Mouse (Mus musculus) small intestine, adult 2 months (tissue): ENCODE data around the gene Tcf7. TPM values are rescaled to one million over a fixed set of nuclear protein-coding genes. Genes with fewer than 3 reads are reported as not detected.

Source experiments
- H3K27ac ChIP-seq: fragments of 200-500 bp; 2 replicates; pipeline ENCODE4 v1.5.1; 2012; ENCODE audit warnings: low read depth, low read length, control low read depth, inconsistent platforms; ENCODE audit not compliant: insufficient read depth
- H3K27me3 ChIP-seq: fragments of 200-500 bp; 2 replicates; pipeline ENCODE4 v1.6.1; 2012; ENCODE audit warnings: mild to moderate bottlenecking, moderate library complexity, low read length, inconsistent platforms; ENCODE audit not compliant: control insufficient read depth, insufficient read depth
- H3K36me3 ChIP-seq: fragments of 200-500 bp; 2 replicates; pipeline ENCODE4 v1.6.1; 2012; ENCODE audit warnings: mild to moderate bottlenecking, low read length, control low read depth, inconsistent platforms; ENCODE audit not compliant: control insufficient read depth, insufficient read depth
- H3K4me1 ChIP-seq: fragments of 200-500 bp; 2 replicates; pipeline ENCODE4 v1.6.1; 2012; ENCODE audit warnings: low read length, inconsistent platforms, mixed read lengths; ENCODE audit not compliant: control insufficient read depth, insufficient read depth, insufficient read length
- H3K4me3 ChIP-seq: fragments of 200-500 bp; 2 replicates; pipeline ENCODE4 v1.5.1; 2012; ENCODE audit warnings: low read depth, mild to moderate bottlenecking, control low read depth, inconsistent platforms, low read length, moderate library complexity
- CTCF ChIP-seq: fragments of 200-500 bp; IDR thresholded peaks from 2 replicates; pipeline ENCODE4 v1.5.1; 2012; ENCODE audit warnings: low read depth, mild to moderate bottlenecking, control low read depth, inconsistent platforms, low read length, moderate library complexity, mixed read lengths; ENCODE audit not compliant: insufficient replicate concordance, insufficient read length; ENCODE audit errors: extremely low read depth
- POLR2A ChIP-seq: fragments of 200-500 bp; IDR thresholded peaks from 2 replicates; pipeline ENCODE4 v1.6.1; 2012; ENCODE audit warnings: low read depth, mild to moderate bottlenecking, control low read depth, inconsistent platforms, low read length, moderate library complexity
- WGBS: fragments of 180-500 bp; shearing (Covaris S2); methylation state at CpG from one replicate; pipeline ENCODE4 v1.1.7; 2018; 5-methylcytosine and 5-hydroxymethylcytosine counted together
- polyA plus RNA-seq: library from polyadenylated mRNA; depleted of rRNA; stranded (reverse); fragments of >200 nt; gene quantifications from 2 replicates; pipeline ENCODE4 v1.2.3, GENCODE M21; 2012

Tcf7 gene
- polyA plus RNA-seq, 1 experiment = 10.7 TPM

DNA sequence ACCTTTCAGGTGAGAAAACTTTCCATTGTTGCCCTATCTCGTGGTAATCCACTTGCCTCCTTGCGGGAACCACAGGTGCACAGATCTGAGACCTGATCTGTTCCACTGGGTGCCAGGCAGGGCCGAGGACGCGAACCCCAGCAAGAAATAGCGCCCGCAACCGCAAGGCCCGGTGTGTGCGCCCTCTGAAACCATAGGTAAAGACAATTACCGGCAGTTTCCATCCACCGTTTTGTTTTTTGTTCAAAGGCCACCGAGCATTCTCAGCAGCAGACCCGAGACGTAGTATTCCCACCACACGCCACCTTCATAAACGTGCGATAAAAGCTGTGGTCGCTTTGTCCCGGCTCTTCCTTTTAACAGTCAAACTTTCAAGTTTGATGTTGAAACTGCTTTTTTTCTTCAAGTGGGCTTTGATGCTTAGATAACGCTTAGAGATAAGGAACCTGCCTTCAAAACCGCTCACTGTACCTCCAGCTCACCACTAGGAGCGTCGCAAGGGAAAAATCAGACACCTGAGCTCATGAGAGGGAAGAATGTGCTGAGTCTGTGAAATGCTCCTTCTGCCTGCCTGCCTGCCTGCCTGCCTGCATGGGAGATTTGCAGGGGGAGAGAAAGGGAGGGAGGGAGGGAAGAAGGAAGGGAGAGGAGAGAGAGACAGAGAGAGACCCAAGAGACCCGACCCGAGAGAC lies 31.4 kb upstream of the Tcf7 start:
- H3K36me3 ChIP-seq = no peaks in the 10 kb centered on the region
- 13% methylated on average over 26 of the region's 26 CpGs for WGBS
- H3K4me1 ChIP-seq = no peaks in the 10 kb centered on the region
- H3K27me3 ChIP-seq = peaks cover 8% of the 10 kb centered on the region; the same call in 1 of the 2 replicates
- H3K4me3 ChIP-seq = no peak overlapping the region
- no peak overlapping the region for H3K27ac ChIP-seq
- TF ChIP-seq POLR2A (no peak), CTCF (no peak)

DNA sequence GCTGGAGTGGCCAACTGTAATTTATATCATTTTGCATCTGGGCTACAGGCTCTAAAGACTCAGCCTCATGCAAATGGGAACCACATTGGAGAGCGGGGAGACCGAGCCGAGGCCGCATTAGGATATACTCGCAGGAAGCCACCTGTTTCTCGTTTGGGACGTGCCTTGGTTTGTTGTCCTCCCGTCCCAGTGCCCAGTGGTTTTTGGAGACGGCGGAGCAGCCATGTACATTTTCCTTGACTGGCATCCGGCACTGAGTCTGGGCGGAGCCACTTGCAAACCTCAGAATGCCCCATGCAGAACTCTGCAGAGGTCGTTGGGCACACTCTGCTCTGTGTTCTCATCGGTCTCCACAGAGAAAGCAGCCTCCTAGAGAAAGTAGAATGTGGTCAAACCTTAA lies 27.9 kb upstream of the Tcf7 start:
- no peak overlapping the region for H3K27ac ChIP-seq
- H3K4me3 ChIP-seq = no peak overlapping the region
- H3K36me3 ChIP-seq = no peaks in the 10 kb centered on the region
- 74% methylated on average over 14 of the region's 14 CpGs for WGBS
- H3K27me3 ChIP-seq = peaks cover 8% of the 10 kb centered on the region; the same call in 1 of the 2 replicates
- TF ChIP-seq POLR2A = no peak
- no peak for TF ChIP-seq CTCF
- H3K4me1 ChIP-seq = no peaks in the 10 kb centered on the region

DNA sequence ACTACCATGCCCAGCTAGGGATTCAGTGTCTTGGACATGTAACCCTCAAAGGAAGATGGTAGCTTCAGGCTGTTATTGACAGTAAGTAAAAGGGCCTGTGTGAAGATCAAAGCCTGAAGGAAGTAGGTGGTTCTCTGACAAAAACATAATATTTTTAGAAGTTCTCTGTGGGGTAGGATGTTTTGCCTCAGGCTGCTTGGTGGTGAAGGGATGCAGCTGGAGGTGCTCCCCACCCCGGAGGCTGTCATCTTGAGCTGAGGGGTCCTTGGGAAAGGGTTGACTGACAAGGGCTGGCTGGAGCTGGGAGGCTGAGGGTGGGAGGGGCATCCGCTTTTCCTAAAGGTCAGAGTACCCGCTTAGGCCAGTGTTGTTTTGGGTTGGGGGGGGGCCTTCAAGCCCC lies 26.7 kb upstream of the Tcf7 start:
- 82% methylated on average over 3 of the region's 3 CpGs for WGBS
- no peak overlapping the region for H3K27ac ChIP-seq
- no peaks in the 10 kb centered on the region for H3K4me1 ChIP-seq

DNA sequence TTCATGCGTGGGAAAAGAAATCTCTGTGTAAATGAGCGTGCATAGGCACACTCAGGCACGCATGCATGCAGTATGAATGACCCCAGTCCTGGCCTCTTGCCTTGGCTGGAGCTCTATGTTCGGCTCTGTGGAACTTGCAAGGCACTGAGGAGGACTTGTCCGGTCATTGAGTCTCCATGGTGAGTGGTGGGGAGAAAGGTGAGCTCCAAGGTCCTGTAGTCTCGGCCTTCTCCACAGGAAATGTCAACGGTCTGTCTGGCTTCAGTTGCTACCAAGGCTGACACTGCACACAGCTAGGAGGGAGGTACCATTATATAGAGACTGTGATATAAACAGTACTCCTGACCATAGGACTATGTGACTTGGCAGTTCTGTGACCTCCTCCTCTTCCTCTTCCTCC lies 23.6 kb upstream of the Tcf7 start:
- no peaks in the 10 kb centered on the region for H3K27me3 ChIP-seq
- no peaks in the 10 kb centered on the region for H3K36me3 ChIP-seq
- 80% methylated on average over 7 of the region's 7 CpGs for WGBS
- no peak for TF ChIP-seq POLR2A
- H3K4me3 ChIP-seq = no peak overlapping the region
- no peaks in the 10 kb centered on the region for H3K4me1 ChIP-seq
- no peak overlapping the region for H3K27ac ChIP-seq

More for the DNA sequence above, 26.7 kb upstream of the Tcf7 start:
- no peaks in the 10 kb centered on the region for H3K36me3 ChIP-seq
- H3K27me3 ChIP-seq = peaks cover 6% of the 10 kb centered on the region; the same call in 1 of the 2 replicates
- TF ChIP-seq POLR2A = no peak
- H3K4me3 ChIP-seq = no peak overlapping the region

DNA sequence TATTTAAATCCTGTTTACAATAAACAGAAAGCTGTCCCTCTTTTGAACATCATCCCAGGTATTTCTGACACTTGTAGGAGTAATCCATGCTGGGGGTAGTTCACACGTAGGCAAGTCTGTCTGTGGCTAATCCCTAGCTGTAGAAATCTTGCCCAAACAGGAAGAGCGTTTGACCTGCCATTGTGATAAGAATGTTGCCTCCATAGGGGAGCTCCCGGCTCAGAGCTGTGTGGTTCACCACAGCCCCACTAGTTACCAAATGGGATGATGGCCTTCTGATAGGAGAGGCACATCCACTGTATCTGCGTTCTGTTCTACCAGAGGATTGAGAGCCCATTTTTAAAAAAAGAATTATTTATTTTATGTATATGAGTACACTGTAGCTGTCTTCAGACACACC lies 22.5 kb upstream of the Tcf7 start:
- WGBS = 42% methylated on average over 4 of the region's 4 CpGs
- H3K36me3 ChIP-seq = no peaks in the 10 kb centered on the region
- no peak overlapping the region for H3K4me3 ChIP-seq
- no peak overlapping the region for H3K27ac ChIP-seq
- H3K4me1 ChIP-seq = no peaks in the 10 kb centered on the region
- TF ChIP-seq CTCF = no peak
- no peak for TF ChIP-seq POLR2A
- no peaks in the 10 kb centered on the region for H3K27me3 ChIP-seq

DNA sequence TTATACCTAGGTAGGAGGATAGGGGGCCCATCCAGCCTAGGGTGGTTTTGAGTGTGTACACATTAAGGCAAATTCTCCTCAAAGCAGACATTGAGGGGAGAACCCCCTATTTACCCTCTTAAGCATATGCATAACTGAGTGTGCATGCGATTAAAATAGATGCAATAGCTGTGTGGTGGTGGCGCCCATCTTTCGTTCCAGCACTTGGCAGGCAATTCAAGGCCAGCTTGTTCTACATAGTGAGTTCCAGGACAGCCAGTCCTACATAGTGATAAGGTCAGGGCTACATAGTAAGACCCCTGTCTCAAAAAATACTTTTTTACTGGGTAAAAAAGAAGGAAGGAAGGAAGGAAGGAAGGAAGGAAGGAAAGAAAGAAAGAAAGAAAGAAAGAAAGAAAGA lies 19.9 kb upstream of the Tcf7 start:
- TF ChIP-seq CTCF (no peak), POLR2A (no peak)
- Histone ChIP-seq H3K27ac (no peak overlapping the region), H3K4me3 (no peak overlapping the region), H3K4me1 (no peaks in the 10 kb centered on the region), H3K36me3 (no peaks in the 10 kb centered on the region), H3K27me3 (no peaks in the 10 kb centered on the region)
- 82% methylated on average over 3 of the region's 3 CpGs for WGBS

DNA sequence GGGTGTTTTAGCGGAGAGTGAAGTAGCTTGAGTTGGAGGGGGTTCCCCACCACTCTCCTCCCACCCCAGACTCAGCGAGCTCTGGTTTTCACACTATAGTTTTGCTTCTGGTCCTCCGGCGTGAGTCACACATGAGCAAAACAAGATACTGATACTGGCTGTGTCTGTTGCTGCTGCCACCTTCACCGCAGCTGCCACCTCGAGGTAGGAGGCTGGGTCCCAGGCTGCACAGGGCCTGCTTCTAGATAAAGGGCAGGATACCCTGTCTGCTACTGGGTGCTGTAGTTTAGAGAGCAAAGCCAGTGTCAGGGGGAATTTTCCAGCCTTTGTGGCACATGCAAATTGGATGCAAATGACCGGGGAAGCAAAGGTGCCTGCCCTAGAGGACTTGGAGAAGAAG lies 16.9 kb upstream of the Tcf7 start:
- H3K36me3 ChIP-seq = no peaks in the 10 kb centered on the region
- no peaks in the 10 kb centered on the region for H3K27me3 ChIP-seq
- H3K27ac ChIP-seq = no peak overlapping the region
- TF ChIP-seq POLR2A = no peak
- TF ChIP-seq CTCF = no peak
- 67% methylated on average over 7 of the region's 7 CpGs for WGBS
- H3K4me1 ChIP-seq = no peaks in the 10 kb centered on the region
- no peak overlapping the region for H3K4me3 ChIP-seq

DNA sequence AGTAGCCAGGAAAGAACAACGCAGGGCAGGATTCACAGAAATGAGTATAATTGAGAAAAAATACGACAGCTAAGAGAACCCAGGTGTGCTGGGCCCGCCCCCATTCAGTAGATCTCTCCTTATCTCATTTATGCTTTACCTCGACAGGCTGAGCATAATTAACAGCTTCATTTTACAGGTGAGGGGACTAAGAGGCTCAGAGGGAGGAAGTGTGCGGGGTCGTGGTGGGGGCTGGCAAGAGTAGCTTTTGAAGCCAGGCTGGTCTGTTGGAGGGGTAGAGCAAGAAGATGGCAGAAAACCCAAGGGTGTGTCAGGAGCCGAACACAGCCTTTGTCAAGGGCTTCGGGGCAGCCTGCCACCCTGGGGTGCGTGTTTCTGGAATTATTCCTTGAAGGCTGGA lies 16.1 kb upstream of the Tcf7 start:
- no peaks in the 10 kb centered on the region for H3K4me1 ChIP-seq
- no peaks in the 10 kb centered on the region for H3K27me3 ChIP-seq
- no peak overlapping the region for H3K4me3 ChIP-seq
- no peaks in the 10 kb centered on the region for H3K36me3 ChIP-seq
- 61% methylated on average over 9 of the region's 9 CpGs for WGBS
- TF ChIP-seq CTCF = no peak
- TF ChIP-seq POLR2A = no peak
- H3K27ac ChIP-seq = no peak overlapping the region
